Mouse (Mus musculus): ENCODE measurements around the gene Pbld1.
A peak's percentile ranks its signal among the peaks of the same experiment; 100 is the strongest.
"Not testable (repeated sequence)": the region's sequence is repeated elsewhere in the genome, so short reads cannot be mapped to it uniquely, and the experiment has no call there.

The Pbld1 gene

DNA sequence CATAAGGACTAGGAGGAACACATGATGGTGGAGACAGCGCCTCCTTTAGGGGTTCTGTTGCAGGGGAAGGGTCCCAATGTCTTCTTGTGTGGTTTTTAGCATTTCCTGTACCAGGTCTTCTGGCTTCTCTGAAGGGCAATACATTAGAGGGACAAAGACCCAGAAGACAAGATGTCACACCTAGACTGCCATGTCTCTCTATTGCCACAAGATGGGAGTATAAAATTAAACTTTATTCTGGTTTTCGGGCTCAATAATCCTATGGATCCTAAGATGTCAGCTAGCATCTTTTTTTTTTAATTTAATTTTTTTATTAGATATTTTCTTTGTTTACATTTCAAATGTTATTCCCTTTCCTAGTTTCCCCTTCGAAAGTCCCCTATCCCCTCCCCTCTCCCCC is 16.8 kb upstream of the Pbld1 start:
- DNase-seq = no peak

- no peak for DNase-seq
These were observed 12.2 kb upstream of the Pbld1 start for GRCm38 (mm10) chr10:63047751-63048150.

GRCm38 (mm10) chr10:63049106-63049505 is 10.9 kb upstream of the Pbld1 start:
- DNase-seq = no peak

GRCm38 (mm10) chr10:63051267-63051666 is 8.7 kb upstream of the Pbld1 start:
- DNase-seq = no peak

DNA sequence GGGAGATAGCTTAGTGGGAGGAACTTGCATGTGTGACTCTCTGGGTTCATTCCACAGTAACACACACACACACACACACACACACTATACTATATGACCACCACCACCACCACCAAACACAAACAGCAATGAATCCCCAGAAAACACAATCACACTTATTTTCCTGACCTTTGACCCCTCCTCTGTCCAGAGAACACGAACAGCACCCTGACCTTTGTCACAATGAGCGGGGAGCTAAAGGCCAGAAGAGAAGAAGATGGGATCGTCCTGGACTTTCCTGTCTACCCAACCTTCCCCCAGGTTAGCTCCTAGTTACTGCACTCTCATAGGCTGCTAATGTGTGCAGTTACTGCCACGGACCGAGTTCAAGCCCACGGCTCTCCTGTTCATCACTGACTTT is 8.0 kb upstream of the Pbld1 start:
- no peak for DNase-seq

GRCm38 (mm10) chr10:63053007-63053406 is 7.0 kb upstream of the Pbld1 start:
- no peak for DNase-seq

DNA sequence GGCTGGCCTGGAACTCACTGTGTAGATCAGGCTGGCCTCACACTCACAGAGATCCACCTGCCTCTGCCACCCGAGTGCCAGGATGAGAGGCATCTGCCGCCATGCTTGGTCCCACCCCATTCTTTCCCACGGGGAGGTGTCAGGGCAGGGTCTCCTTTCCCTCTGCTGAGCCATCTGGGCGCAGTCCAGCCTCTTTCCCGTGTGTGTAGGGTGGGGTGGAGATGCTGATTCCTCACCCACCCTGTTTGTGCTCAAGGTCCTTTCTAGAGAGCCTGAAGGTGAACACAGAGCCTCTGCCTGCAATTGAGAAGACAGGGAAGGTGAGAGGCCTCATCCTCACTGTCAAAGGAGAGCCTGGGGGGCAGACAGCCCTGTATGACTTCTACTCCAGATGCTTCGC is 5.9 kb upstream of the Pbld1 start:
- not testable (repeated sequence) for DNase-seq

DNA sequence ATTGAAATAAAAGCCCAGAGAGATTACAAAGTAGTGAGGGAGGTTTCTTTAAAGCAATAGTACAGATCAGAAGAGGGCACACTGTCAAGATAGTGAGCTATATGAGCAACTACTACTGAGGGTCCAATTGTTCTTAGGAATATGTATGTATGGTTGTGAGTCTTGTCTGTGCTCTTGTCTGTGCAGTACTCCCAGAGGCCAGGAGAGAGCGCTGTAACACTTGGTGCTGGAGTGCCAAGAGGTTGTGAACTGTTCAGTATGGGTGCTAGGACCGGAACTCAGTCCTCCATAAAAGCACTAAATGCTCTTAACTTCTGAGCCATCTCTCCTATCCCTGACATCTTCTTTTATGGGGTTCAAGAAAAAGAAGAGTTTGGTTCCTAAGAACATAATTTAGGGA is 5.4 kb upstream of the Pbld1 start:
- DNase-seq = no peak

DNA sequence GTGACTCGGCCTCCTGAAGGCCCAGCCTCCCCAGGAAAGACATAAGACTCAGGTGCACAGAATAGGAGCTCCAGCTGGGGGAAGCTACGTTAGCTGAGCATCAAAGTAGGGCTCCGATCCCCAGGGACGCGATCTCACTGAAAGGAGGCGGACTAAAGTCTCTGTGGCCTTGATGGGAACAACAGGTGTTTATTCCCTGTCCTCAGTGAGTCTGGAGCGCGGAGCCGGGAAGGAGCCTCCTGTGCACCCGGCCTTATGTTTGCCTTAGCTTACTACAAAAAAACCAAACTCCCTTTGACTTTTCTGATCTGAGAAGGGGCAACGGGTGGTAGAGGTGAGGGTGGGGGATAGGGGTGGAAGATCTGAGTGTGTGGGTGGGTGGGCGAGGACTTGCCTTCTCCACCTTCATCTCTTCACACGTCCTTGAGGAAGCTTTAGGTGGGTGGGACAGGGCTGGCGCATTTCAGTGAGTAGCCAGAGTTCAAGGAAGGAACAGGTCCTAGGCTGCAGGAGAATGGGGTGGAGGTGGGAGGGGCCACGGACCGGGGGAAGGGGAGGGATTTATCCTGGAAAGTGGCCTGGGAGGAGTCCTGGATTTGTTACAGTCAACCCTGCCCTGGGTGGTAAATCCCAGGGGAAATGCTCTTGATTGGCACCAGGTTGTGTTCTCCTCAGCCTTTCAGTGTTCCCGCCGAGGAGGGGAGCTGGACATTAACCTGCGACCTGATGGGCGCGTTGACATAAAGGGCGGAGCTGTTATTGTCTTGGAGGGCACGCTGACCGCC is 2.8 kb upstream of the Pbld1 start:
- DNase-seq = no peak

- DNase-seq = no peak
These were observed 444 bp downstream of the Pbld1 start for GRCm38 (mm10) chr10:63060406-63060805.

DNA sequence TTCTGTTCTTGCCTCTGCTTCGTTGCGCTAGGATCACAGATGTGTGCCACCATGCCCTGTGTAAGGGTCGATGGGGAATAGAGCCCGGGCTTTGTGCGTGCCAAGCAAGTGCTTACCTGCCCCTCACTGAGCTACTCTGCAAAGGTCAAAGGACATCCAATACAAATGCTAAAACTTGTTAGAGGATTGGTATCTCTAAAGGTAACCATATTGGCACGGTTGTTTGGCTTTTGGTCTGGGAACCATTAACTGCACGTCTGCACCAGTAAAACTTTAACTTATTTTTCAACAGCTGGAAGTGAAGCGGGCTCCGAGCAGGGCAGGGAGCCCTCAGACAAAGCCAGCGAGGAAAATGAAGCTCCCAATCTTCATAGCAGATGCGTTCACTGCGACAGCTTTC is 1.3 kb downstream of the Pbld1 start:
- no peak for DNase-seq

DNA sequence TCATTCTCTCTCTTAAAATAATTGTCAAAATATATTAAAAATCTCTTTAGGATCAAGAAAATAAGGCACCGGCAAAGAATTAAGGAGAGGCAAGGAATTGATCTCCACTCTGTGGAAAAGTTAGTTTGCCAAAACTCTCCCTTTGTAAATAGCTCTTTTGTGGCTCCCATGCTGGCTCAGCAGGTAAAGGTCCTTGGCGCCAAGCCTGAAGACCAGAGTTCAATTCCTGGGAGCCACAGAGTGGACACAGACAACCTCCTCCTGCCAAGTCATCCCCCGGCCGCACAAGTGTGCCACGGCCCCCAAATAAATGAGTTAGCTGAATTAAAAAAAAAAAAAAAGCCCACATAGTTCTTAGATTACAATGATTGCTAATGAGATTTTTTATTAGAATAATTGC is 2.7 kb downstream of the Pbld1 start:
- no peak for DNase-seq

DNA sequence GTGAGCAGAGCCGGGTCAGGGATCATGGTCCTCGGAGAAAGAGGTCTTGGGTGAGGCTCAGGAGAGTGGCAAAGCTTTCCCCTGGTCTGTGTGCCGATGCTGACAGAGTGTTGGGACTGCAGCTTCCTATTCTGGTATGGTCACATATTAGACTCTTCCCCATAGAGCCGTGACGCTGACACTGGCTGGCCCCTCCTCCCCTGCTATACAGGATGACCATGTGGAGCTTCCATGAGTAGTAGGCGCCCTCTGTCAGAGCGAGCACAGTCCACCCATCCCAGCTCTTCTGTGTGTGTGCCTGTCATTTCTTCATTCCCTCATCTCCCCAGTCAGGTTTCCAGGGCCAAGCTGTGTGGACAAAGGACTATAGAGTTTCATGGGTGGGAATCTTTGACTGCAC is 3.4 kb downstream of the Pbld1 start:
- DNase-seq = no peak

GRCm38 (mm10) chr10:63064516-63064915 is 4.6 kb downstream of the Pbld1 start:
- DNase-seq = no peak

DNA sequence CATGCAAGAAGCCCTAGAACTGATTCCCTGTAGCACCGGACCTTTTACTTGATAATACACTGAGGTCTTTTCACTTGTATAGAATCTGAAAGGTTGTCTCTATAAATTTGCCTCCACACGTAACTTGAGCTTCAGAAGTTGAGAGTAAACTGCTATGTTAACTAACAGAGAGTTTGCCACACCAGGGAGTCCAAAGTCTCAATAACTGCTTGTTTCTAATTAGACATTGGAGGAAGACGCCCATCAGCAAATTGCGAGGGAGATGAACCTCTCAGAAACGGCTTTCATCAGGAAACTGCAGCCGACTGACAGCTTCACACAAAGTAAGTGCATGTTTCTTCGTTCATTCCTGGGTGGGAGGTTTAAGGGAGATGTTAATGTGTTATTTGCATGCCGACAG is 5.6 kb downstream of the Pbld1 start:
- no peak for DNase-seq

- DNase-seq = peak; percentile 89 to 94
These were observed 6.0 kb downstream of the Pbld1 start for GRCm38 (mm10) chr10:63065988-63066387.

GRCm38 (mm10) chr10:63086304-63086703 is 26.3 kb downstream of the Pbld1 start:
- DNase-seq = no peak

DNA sequence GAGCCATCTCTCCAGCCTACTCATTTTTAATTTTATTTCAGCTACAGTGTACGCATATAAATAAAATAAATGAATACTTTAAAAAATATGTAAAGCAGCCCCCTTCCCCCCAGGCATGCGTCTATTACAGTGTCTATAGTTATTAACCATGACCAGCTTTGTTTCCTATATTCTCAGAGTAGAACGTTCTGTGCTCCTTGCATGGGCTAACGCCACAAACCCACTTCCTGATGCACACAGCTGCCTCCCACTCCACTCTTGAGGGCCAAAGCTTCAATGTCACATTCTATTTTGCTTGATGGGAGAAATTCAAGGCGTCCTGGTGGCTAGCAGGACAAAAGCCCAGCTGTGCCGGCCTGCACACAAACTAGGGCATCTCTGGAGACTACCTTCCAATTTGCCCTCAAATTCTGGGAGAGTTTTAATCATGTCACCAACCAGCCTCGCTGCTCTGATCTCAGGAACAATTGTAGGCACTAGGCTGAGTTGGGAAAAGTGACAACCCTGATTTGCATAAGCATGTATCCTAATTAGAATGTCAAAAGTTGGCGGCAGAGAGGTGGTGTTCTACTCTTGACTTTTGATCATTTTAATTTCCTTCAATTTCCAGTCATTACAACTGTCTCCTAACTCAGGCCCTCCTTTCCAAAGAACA is 29.3 kb downstream of the Pbld1 start:
- peak in 1 of 2 experiments; percentile 18 for DNase-seq

DNA sequence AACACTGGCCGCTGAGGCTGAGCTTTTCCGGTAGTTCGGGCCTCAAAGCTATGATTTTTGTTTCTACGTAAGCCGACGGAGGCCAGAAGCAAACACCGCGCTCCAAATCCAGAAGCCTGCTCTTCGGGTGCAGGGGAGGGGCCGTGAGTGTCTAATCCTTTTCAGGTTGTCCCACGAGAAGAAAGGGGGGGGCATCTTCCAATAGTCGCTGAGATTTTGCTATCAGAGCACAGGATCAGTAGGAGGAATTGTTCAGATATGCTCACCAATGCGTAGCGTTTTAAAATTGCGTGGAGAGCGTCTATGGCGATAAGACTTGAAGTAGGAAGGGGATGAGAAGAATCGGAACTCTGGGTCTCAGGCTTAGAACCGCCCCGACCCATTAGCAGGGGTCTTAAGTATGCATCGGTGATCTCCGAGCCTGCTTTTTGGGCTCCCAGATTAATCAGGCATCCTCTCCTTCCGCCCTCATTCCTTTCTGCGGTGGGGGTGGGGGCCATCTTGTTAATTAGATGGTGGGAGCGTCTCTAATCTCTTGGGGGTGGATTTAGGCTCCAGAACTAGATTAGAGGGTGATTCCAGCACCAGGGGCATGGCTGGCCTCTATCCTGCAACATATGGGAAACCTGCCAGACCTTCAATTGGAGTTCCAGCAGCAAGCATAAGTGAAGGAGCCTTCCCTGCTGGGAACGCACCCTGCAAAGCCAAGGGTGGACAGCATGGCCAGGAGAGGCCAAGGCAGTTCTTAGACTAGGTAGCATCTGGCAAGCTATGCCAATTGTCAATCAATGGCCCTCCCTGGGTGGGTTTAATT is 30.0 kb downstream of the Pbld1 start:
- peak; percentile 59 to 64 for DNase-seq

GRCm38 (mm10) chr10:63091915-63092314 is 32.0 kb downstream of the Pbld1 start:
- DNase-seq = no peak

- peak; percentile 70 to 72 for DNase-seq
These were observed 32.9 kb downstream of the Pbld1 start for GRCm38 (mm10) chr10:63092616-63093550.

GRCm38 (mm10) chr10:63096757-63097156 is 36.8 kb downstream of the Pbld1 start:
- DNase-seq = no peak

- DNase-seq = no peak
These were observed 38.2 kb downstream of the Pbld1 start for GRCm38 (mm10) chr10:63098191-63098590.
